Mouse (Mus musculus) MEL (cell line): Measurements from ENCODE around the gene Soat2.

Source experiments
- CHD2 ChIP-seq: IDR thresholded peaks from 2 replicates; pipeline ENCODE4 v1.6.1; 2011; ENCODE audit warnings: low read length, improper control_type of control experiment
- CTCF ChIP-seq, 3 experiments: IDR thresholded peaks in 2 of 3; conservative IDR thresholded peaks in 1 of 3; 2 replicates each; pipeline ENCODE4 v1.5.1; 2011 to 2012; ENCODE audit warnings: low read length in 3 of 3, low read depth in 2 of 3, mild to moderate bottlenecking in 2 of 3, improper control_type of control experiment in 1 of 3, inconsistent platforms in 1 of 3, mixed read lengths in 1 of 3, moderate library complexity in 1 of 3; ENCODE audit not compliant: control insufficient read depth in 1 of 3, insufficient read depth in 1 of 3, poor library complexity in 1 of 3, severe bottlenecking in 1 of 3
- E2F4 ChIP-seq: IDR thresholded peaks from 2 replicates; pipeline ENCODE4 v1.6.1; 2011; ENCODE audit warnings: low read depth, low read length, improper control_type of control experiment, borderline replicate concordance
- EP300 ChIP-seq, 2 experiments: IDR thresholded peaks; 2 replicates each; pipeline ENCODE4 v1.6.1; 2011; ENCODE audit warnings: improper control_type of control experiment in 2 of 2, low read length in 2 of 2, low read depth in 1 of 2, mild to moderate bottlenecking in 1 of 2
- GATA1 ChIP-seq: IDR thresholded peaks from 2 replicates; pipeline ENCODE4 v1.6.1; 2011; ENCODE audit warnings: low read depth, low read length, improper control_type of control experiment
- HCFC1 ChIP-seq: IDR thresholded peaks from 2 replicates; pipeline ENCODE4 v1.6.1; 2012; ENCODE audit warnings: low read depth, mild to moderate bottlenecking, inconsistent platforms, low read length, improper control_type of control experiment, moderate library complexity
- KAT2A ChIP-seq: conservative IDR thresholded peaks from 2 replicates; pipeline ENCODE4 v1.6.1; 2012; ENCODE audit warnings: low read depth, low read length, improper control_type of control experiment, inconsistent platforms
- MAFK ChIP-seq: IDR thresholded peaks from 2 replicates; pipeline ENCODE4 v1.6.1; 2011; ENCODE audit warnings: low read depth, mild to moderate bottlenecking, low read length, improper control_type of control experiment, borderline replicate concordance
- MYC ChIP-seq: IDR thresholded peaks from 2 replicates; pipeline ENCODE4 v1.6.1; 2011; ENCODE audit warnings: low read depth, mild to moderate bottlenecking, low read length, improper control_type of control experiment, moderate library complexity
- SMC3 ChIP-seq: IDR thresholded peaks from 2 replicates; pipeline ENCODE4 v1.6.1; 2011; ENCODE audit warnings: low read depth, low read length, improper control_type of control experiment
- USF1 ChIP-seq: IDR thresholded peaks from 2 replicates; pipeline ENCODE4 v1.6.1; 2014; ENCODE audit warnings: low read depth, mild to moderate bottlenecking, inconsistent platforms, low read length, improper control_type of control experiment, moderate library complexity

GRCm38 (mm10) chr15:102103371-102103946 is 46.9 kb upstream of the Soat2 start:
- TF ChIP-seq EP300 (IDR thresholded peaks at IDR 0.05; ENCODE audit: low read depth in 1 of 2, low read length in 2 of 2) (no peak), CHD2 (no peak), KAT2A (no peak), GATA1 (no peak), CTCF (IDR thresholded peaks at IDR 0.05 in 2 of 3, conservative IDR thresholded peaks at IDR 0.05 in 1 of 3; ENCODE audit: control insufficient read depth in 1 of 3, insufficient read depth in 1 of 3, low read depth in 2 of 3, low read length in 3 of 3, poor library complexity in 1 of 3, severe bottlenecking in 1 of 3) (no peak), E2F4 (no peak), HCFC1 (no peak), MYC (no peak), USF1 (no peak), MAFK (no peak), SMC3 (no peak)
